Mouse (Mus musculus) adrenal gland, adult 8-10 months (tissue): Measurements from ENCODE around the gene Traf3ip3. TPM values are rescaled to one million over a fixed set of nuclear protein-coding genes. Genes with fewer than 3 reads are reported as not detected.

Experiments used
- DNase-seq: peaks from one replicate; pipeline ENCODE4 v3.0.0; 2022
- total RNA-seq, 4 experiments: library from RNA; stranded (reverse); gene quantifications; 2 replicates each; pipeline ENCODE4 v1.2.4; 2022

The Traf3ip3 gene
- total RNA-seq, 4 experiments from 2014 or later = 1.6 to 3.9 (median 2.7) TPM

DNA sequence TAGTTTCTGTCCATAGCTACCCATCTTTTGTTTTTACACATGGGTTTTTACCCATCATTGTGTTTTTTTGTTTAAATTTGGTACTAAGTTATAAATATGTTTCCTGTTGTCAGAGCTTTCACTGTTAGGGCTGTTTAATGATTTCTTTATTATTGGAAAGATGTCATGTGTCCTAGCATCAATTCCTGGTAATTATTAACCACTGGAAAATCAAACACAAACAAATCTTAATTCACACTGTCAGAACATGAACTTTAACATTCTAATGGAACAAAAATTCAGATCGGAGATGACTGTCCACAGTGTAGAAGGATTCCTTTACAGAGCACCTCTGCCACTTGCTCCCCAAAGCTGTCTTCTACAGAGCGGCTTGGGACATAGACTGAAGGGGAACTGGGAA, 3.9 kb upstream of the Traf3ip3 start:
- no peak for DNase-seq

- DNase-seq = no peak
Measured at GRCm38 (mm10) chr1:193203821-193204220, 2.3 kb upstream of the Traf3ip3 start.

- DNase-seq = no peak
Measured at GRCm38 (mm10) chr1:193200640-193201382, 692 bp downstream of the Traf3ip3 start.

- DNase-seq = no peak
Measured at GRCm38 (mm10) chr1:193198312-193198711, 3.2 kb downstream of the Traf3ip3 start.

DNA sequence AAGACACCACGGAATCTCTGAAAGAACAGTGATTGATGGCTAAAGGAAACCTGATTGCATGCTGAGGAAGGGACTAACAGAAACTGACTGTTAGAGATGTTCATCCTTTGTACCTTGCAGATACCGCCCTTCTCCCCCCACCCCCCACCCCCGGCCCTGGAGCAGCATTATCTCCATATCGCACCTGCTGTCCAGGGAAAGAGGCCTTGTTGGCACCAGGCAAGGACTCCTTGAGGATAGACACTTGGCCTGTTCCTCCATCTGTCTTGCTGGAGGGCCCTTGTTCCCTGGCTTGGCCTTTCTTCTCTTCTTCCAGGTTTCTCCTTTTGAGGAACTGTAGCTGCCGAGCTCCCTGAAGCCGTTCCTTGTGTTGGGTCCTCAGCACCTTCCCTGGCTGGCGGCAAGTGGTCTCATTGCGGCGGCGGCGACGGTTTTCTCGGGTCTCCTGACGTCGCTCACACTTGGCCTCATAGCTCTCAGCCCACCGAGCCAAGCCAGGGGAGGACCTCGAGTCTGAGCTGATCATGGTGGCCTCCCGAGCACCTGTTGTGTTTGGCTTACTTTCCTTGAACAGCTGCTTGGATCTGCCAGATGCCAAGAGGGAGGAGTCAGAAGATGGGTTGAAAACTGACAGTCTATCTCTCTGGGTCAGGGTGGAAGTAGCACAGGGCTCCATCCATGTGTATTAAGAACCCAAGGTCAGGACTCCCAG, 3.9 kb downstream of the Traf3ip3 start:
- DNase-seq = no peak

DNA sequence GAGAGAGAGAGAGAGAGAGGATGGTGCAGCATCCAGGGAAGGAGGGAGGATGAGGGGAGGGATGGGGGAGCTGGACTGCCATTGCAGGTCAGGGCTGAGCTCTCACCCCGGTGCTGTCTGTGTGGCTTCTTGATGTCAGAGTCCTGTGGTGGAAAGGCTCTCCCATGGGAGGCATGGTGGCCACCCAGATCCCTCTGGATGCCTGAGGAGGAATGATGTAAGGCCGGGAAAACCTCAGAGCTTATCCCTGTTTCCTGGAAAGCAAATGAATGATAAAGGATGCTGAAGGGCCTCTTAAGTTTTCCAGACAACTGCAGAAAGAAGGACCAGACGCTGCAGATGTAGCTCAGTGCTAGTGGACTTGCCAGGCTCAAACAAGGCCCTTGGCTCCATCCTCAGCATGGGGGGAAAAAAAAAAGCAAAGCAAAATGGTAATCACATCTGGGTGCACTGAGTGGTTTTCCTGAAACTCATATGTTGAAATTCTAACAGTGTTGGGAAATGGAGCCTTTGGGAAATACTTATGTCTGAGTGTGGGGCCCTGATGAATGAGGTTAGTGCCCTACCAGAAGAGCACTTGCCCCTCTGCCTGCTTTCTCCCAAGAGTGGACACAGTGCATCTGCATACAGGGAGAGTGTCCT, 6.2 kb downstream of the Traf3ip3 start:
- no peak for DNase-seq

- no peak for DNase-seq
Measured at GRCm38 (mm10) chr1:193194416-193195140, 6.9 kb downstream of the Traf3ip3 start.

DNA sequence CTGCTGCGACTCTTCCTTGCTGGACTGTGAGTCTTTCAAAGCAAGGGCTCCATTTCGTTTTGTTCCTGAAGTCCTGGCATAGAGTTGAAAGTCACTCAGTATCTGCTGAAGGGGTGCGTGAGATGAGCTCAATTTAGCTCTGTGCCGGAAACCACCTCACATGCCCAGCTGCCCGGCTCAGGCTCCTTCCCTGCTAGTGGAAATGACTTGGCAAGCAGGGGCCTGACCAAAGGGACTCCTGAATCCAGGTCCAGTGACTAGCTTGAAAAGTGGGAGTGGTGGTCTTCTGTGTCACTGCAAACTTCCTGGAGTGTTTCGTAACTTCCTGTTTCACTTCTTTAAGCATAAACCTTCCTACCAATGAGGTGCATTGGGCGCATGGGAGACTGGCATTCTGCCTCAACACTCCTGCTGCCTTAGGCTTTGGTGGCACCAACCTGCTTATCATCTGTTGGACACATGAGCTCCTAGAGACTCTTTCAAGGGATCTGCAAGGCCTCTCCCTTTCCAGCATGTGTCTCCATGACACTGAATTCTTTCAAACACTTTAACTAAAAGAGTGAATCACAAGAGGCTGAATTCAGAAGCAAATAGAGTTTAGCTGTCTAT, 9.7 kb downstream of the Traf3ip3 start:
- no peak for DNase-seq

DNA sequence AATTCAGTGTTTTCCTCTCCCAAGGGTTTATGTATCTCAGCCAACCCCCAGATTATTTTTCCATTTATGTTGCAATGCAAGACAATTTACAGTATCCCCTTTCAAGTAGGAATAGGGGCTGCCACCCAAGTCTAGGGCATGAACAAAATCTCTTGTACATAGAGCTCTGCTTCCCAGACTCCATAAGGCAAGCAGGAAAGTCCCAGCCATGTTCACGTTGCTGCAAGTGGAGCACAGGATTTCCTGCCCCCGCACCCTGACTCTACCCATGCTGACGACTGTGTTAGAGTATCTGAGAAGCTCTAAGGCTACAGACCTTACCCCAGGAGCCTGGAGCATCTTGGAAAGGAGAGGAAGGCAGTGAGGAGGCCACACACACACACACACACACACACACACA, 11.7 kb downstream of the Traf3ip3 start:
- no peak for DNase-seq

GRCm38 (mm10) chr1:193189151-193189621, 12.3 kb downstream of the Traf3ip3 start:
- no peak for DNase-seq

GRCm38 (mm10) chr1:193188257-193188656, 13.2 kb downstream of the Traf3ip3 start:
- no peak for DNase-seq

GRCm38 (mm10) chr1:193181104-193181503, 20.4 kb downstream of the Traf3ip3 start:
- DNase-seq = no peak

DNA sequence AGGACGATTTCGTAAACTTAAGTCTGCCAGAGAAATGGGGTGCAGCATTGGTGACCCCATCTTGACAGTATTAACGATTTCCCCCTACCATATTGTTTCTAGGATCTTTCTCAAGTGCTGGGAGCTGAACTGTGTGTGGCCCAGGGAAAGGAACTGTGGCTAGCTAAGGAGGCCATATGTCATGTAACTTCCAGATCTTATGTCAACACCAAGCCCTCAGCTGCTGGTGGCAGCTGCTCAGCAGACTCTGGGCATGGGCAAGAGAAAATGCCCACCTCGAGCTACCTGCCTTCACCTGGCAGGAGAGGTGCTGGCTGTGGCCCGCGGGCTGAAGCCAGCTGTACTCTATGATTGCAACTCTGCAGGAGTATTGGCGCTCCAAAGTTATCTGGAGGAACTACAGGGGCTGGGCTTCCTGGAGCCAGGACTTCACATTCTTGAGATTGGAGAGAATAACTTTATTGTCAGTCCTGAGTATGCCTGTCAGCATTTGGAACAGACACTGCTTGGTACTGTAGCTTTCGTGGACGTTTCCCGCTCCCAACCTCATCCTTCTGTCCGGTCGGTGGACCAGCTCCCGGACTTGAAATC, 27.3 kb downstream of the Traf3ip3 start:
- no peak for DNase-seq

- no peak for DNase-seq
Measured at GRCm38 (mm10) chr1:193173810-193174129, 27.7 kb downstream of the Traf3ip3 start.

GRCm38 (mm10) chr1:193172991-193173809, 28.3 kb downstream of the Traf3ip3 start:
- peak; percentile 96 for DNase-seq

DNA sequence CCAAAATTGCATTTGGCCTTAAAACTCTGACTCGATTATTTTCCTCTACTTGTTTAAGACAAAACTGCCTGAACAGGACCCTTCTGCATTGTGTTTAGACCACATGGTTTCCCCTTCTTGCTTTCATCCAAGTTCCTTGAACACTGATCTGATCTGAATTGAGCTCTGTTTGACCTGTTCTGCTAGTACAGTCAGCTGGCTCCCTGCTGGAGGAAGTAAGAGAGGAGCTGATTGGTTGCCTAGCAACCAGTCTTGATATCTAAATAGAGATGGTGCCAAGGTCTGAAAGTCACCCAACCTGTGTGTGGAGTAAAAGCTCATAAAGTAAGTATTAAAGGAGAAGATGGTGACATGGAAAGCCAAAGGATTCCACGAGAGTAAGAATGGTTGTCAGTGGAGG, 31.6 kb downstream of the Traf3ip3 start:
- no peak for DNase-seq

- no peak for DNase-seq
Measured at GRCm38 (mm10) chr1:193169228-193169627, 32.3 kb downstream of the Traf3ip3 start.

DNA sequence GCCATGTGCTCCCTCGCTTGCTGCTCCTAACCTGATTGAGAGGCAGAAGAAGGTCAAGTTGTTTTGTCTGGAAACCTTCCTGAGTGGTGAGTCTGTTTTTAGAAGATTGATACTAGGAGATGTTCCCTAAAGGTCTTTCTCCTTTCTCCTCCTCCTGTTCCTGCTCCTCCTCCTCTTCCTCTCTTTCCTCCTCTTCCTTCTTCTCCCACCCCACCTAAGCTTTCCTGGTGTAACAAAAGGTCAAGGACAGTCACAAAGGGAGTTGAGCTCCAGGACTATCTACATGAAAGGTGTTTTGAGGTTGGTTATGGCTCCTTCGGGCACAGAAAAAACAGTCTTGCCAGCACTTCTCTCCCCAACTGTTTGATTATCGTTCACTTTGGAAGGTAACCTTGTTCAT, 33.8 kb downstream of the Traf3ip3 start, which contains the start of gene A130010J15Rik:
Gene A130010J15Rik (plus strand): TSS at position 301 of the 400 bp plus-strand sequence.
- DNase-seq = no peak

- DNase-seq = no peak
Measured at GRCm38 (mm10) chr1:193160317-193161032, 41.0 kb downstream of the Traf3ip3 start.

DNA sequence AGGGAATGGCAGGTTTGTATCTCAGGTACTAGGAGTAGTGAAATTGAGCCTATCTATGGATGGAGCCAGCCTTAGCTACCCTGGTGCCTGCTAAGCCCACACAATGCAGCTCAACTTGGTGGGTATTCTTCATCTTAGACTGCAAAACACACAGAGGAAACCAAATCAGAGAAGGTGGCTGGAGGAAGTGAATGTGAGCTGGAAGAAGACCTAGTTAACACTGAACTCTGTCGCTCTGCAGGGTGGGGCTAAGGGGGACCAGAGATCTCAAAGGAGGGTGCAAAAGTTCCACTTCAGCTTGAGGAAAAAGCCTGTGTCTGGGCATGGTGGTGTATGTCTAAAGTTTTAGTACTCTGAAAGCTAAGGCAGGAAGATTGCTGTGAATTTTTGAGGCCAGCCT, 41.9 kb downstream of the Traf3ip3 start:
- DNase-seq = no peak
